Mouse (Mus musculus): ENCODE measurements around the gene Paqr6.

Gene Paqr6
- long read RNA-seq, experiment 1, transcript Paqr6-203 (6 exons, 837 nt): major isoform, 9 of 10 reads
- long read RNA-seq, experiment 1, partial matches to known transcripts: 1 of 10 reads
- long read RNA-seq, experiment 1, other reads (novel, unspliced or antisense): 0 of 10 reads
- long read RNA-seq, experiment 2, partial matches to known transcripts: 1 of 4 reads
- long read RNA-seq, experiment 2, other reads (novel, unspliced or antisense): 1 of 4 reads

DNA sequence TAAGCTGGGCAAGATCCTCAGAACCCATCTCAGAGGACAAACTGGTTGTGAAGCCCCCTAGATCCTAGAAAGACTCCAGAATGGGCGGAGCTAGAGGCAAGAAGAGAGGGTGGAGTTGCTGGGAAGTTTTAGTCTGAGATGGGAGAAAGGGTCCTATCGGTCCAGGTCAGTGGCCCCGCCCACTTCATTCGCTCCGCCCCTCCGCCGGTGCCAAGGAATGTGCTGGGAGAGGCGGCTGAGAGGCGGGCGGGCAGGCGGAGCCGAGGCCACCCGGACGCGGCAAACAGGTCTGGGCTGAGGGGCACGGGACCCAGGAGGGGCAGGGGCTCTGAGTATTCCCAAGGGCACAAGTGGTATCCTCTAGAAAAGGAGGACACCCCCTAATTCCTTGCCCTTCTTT is at the start of gene Paqr6:
Gene Paqr6, plus strand, starts transcription at position 248 of the 400 bp plus-strand sequence.
- intact Hi-C loops (cut with DNase I): no loop called here

GRCm38 (mm10) chr3:88324951-88325405 is 39.4 kb upstream of the Paqr6 start, which contains the start of gene Glmp:
Glmp (plus strand) TSS chr3:88325023.
- intact Hi-C loops (cut with DNase I): no loop called here

GRCm38 (mm10) chr3:88328956-88329355 is 35.4 kb upstream of the Paqr6 start:
- intact Hi-C loops (cut with DNase I): no loop called here

- intact Hi-C loops (cut with DNase I): no loop called here
Observed at GRCm38 (mm10) chr3:88331282-88331681, 33.1 kb upstream of the Paqr6 start.

GRCm38 (mm10) chr3:88334029-88334658 is 30.2 kb upstream of the Paqr6 start:
- intact Hi-C loops (cut with DNase I): no loop called here

GRCm38 (mm10) chr3:88334902-88335435 is 29.4 kb upstream of the Paqr6 start:
- intact Hi-C loops (cut with DNase I): no loop called here

GRCm38 (mm10) chr3:88335436-88336053 is 28.8 kb upstream of the Paqr6 start:
- intact Hi-C loops (cut with DNase I): no loop called here

DNA sequence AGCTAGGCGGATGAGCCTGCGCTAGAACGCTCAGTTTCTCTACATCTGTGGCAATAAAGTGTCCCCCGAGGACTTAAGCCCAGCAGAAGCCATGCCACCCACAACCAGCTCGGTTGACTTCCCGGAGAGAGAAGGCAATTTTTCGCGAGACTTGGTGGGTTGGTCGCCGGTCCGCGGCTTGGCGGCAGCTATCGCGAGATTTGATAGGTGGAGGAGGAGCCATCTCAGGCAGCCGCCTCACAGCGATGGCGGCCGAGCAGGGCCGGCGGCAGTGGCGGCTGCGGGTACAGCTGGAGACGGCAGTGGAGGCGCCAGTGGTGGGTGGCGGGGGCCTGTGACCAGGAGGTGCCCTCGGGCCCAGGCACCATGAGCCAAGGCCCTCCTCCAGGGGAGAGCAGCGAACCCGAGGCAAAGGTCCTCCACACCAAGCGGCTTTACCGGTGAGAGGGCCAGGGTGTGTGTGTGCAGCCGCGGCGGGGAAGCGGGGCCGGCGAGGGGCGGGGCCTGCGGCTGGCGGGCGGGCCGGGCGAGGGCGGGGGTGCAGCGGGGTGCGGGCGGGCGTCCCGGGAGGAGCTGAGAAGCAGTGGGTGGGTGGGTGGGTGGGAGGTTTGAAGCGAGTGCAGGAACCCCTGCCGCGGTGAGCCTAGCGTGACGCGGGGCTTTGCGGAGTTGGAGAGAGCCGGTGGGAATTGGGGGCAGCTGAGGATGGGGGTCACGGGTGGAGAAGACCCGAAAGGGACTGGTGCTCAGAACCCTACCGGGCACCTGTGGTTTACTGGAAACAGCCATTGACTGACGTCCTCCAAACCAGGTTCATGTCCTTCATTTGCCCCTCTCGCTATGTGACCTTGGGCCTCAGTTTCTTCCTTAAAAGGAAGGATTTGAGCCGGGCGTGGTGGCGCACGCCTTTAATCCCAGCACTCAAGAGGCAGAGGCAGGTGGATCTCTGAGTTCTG is 28.0 kb upstream of the Paqr6 start, which contains the start of the genes Tmem79 and Smg5:
Gene Tmem79, minus strand, starts transcription at position 91 of the 956 bp plus-strand sequence.
Gene Smg5, plus strand, starts transcription at position 203 of the 956 bp plus-strand sequence.
- intact Hi-C loops (cut with DNase I): no loop called here

- intact Hi-C loops (cut with DNase I): no loop called here
Observed at GRCm38 (mm10) chr3:88337367-88338020, 26.9 kb upstream of the Paqr6 start.

DNA sequence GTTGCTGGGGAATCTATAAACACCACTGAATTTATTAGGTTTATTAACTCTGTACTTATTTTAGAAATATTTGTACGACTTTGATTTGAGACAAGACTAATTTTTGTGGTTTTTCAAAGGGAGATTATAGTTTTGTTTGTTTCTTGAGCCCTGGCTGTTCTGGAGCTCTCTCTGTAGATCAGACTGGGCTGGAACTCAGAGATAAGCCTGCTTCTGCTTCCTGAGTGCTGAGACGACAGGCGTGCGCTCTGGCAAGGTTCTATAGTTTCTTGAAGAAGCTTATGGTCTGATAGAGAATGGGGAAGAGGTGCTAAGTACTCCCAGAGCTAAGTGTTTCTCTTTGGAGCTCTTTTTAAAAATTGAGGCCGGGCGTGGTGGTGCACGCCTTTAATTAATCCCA is 26.1 kb upstream of the Paqr6 start:
- intact Hi-C loops (cut with DNase I): no loop called here

- intact Hi-C loops (cut with DNase I): no loop called here
Observed at GRCm38 (mm10) chr3:88339006-88339405, 25.4 kb upstream of the Paqr6 start.

DNA sequence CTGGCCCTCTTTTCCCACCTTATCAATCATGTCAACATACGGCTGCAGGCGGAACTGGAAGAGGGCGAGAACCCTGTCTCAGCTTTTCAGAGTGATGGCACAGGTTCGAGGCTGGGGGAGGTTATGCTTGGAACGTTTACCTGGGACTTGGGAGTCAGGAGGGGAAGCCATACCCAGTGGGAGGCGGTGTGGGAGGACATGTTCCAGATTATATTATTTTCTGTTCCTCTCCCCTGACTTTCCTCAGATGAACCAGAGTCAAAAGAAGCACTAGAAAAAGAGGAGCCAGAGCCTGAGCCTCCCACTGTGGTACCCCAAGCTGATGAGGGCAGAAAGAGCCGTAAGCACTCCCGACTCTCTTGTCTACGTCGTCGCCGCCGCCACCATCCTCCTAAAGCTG is 13.7 kb upstream of the Paqr6 start:
- intact Hi-C loops (cut with DNase I): no loop called here

DNA sequence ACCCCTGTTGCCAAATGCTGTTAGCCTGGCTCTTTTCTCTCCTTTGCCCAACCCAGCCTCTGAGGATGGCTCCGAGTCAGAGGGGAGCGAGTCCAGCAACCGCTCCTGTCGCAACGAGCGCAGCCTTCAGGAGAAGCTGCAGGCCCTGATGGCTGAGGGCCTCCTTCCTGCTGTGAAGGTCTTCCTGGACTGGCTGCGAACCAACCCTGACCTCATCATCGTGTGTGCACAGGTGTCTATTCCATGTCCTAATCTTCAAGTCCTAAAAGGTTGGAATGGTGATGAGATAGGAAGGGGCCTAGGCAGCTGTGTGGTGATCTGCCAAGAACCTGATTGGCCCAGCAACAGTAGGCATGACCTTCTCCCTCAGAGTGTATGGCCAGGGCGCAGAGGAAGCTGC is 11.5 kb upstream of the Paqr6 start:
- intact Hi-C loops (cut with DNase I): no loop called here

- intact Hi-C loops (cut with DNase I): no loop called here
Observed at GRCm38 (mm10) chr3:88354396-88355165, 9.8 kb upstream of the Paqr6 start.

GRCm38 (mm10) chr3:88359584-88359983 is 4.8 kb upstream of the Paqr6 start:
- intact Hi-C loops (cut with DNase I): no loop called here

DNA sequence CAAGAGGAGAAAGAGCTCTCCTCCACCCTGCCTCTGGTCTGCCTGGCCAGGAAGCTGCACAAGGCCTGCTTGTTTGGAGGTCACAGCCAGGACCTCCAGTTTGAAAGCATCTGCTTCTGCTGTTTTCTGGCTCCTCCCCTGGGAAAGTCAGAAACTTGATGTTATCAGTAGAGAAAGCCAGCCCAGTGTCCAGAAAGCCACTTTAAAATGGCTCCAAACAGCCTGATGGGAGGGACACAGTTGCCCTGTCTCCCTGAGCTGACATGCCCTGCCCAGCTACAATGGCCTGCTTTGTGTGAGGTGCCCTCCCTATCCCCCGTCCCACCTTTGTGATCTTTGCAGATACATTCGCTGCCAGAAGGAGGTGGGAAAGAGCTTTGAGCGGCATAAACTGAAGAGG is 4.4 kb upstream of the Paqr6 start:
- intact Hi-C loops (cut with DNase I): no loop called here

DNA sequence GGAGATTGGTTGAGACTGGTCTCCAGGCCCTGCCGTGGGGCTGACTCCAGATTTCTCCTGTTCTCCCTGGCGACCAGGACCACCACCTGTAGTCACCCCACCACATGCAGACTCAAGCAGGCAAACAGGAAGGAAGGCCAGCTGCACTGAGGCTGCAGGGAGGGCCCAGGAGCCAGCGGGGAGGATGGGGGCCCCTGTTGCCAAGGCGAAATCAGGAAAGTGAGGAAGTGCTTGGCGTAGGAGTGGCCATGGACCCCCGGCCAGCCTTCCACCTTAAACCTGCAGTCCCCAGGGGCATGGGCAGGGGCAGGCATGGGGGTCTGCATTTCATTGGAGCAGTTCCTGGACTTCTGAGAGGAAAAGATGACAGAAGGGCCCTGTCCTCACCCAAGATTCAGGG is 3.3 kb upstream of the Paqr6 start:
- intact Hi-C loops (cut with DNase I): no loop called here

- intact Hi-C loops (cut with DNase I): no loop called here
Observed at GRCm38 (mm10) chr3:88361612-88362313, 2.6 kb upstream of the Paqr6 start.

- intact Hi-C loops (cut with DNase I): no loop called here
Observed at GRCm38 (mm10) chr3:88363700-88364099, 684 bp upstream of the Paqr6 start.

All from adrenal gland (tissue).